Mouse (Mus musculus) limb, embryonic 12.5 days (tissue): ENCODE results near the gene Uvrag. TPM values are rescaled to one million over a fixed set of nuclear protein-coding genes. Genes with fewer than 3 reads are reported as not detected.

Experiments used
- ATAC-seq: fragments of 200-750 bp; cut with Nextera tagmentation; 2 replicates; pipeline ENCODE4 v1.8.0; 2017; ENCODE audit warnings: low read depth, moderate TSS enrichment; ENCODE audit not compliant: insufficient number of reproducible peaks, insufficient read depth, low FRiP score, low TSS enrichment
- H3K27ac ChIP-seq: fragments of 300-500 bp; sonication (generic); 2 replicates; pipeline ENCODE4 v1.5.1; 2016; ENCODE audit warnings: mild to moderate bottlenecking, moderate library complexity
- H3K27me3 ChIP-seq: fragments of 300-500 bp; sonication (generic); 2 replicates; pipeline ENCODE4 v1.6.1; 2016; ENCODE audit warnings: mild to moderate bottlenecking, moderate library complexity
- H3K36me3 ChIP-seq: fragments of 300-500 bp; sonication (generic); 2 replicates; pipeline ENCODE4 v1.6.1; 2016; ENCODE audit warnings: mild to moderate bottlenecking, moderate library complexity
- H3K4me1 ChIP-seq: fragments of 300-500 bp; sonication (generic); replicated peaks from 2 replicates; pipeline ENCODE4 v1.6.1; 2016
- H3K4me2 ChIP-seq: fragments of 300-500 bp; sonication (generic); 2 replicates; pipeline ENCODE4 v1.6.1; 2016; ENCODE audit warnings: mild to moderate bottlenecking, moderate library complexity
- H3K4me3 ChIP-seq: fragments of 300-500 bp; sonication (generic); replicated peaks from 2 replicates; pipeline ENCODE4 v1.5.1; 2016; ENCODE audit warnings: mild to moderate bottlenecking
- H3K9ac ChIP-seq: fragments of 300-500 bp; sonication (generic); replicated peaks from 2 replicates; pipeline ENCODE4 v1.6.1; 2016; ENCODE audit warnings: mild to moderate bottlenecking, moderate library complexity
- H3K9me3 ChIP-seq: fragments of 300-500 bp; sonication (generic); 2 replicates; pipeline ENCODE4 v1.6.1; 2016; ENCODE audit warnings: mild to moderate bottlenecking, moderate library complexity
- WGBS: fragments of 180-500 bp; shearing (Covaris S2); methylation state at CpG from one replicate; pipeline ENCODE4 v1.1.7; 2016; 5-methylcytosine and 5-hydroxymethylcytosine counted together
- polyA plus RNA-seq: library from polyadenylated mRNA; unstranded; fragments of >200 nt; fragmentation: Nextera tagmentation; extraction: Ambion mirVana; gene quantifications from 2 replicates; pipeline ENCODE4 v1.2.1, GENCODE M21; 2016

Uvrag gene
- polyA plus RNA-seq, 1 experiment from 2014 or later: 17.4 TPM

DNA sequence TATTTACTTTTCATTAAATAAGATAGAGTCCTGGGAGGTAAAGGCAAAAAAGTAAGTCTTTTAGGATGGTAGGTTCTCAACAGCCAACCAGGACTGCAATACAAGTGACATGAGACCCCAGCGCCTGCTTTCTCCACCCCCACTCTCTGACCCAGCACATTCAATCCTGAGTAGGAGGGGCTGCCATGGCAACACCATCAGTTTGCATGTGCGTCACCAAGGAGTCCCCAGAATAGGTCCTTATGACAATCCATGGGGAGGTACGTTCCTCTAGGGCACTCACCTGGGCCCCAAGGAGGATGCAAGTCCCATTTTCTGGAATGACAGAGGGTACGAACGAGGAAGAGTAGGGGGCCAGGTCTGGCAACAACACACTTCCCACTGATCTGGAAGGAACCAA, 36.4 kb upstream of the Uvrag start:
- no peak overlapping the region for H3K27ac ChIP-seq
- H3K4me2 ChIP-seq: no peak overlapping the region
- ATAC-seq: no peak
- no peak overlapping the region for H3K9ac ChIP-seq
- H3K27me3 ChIP-seq: peaks cover 9% of the 10 kb centered on the region; the same call in 1 of the 2 replicates
- no peak overlapping the region for H3K4me3 ChIP-seq
- H3K9me3 ChIP-seq: no peaks in the 10 kb centered on the region
- no peaks in the 10 kb centered on the region for H3K36me3 ChIP-seq
- 80% methylated on average over 5 of the region's 5 CpGs for WGBS
- H3K4me1 ChIP-seq: peaks cover 8% of the 10 kb centered on the region

DNA sequence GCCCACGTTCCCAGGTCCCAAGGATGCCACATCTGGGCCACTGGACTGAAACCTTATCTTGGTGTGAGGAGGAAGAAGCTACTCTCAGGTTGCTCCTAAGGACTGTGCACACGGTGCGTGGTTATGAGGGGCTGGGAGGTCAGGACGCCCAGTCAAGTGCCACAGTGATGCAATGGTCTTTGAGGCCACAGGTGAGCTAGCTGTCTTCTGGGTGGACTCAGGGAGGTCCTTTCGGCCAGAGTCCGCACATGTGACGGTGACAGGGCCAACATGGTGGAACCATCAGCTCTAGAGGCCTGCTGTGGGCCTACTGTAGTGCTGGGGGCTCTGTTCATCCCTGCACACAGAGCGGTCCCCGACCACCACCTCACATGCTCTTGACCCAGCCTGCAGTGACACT, 34.7 kb upstream of the Uvrag start:
- no peaks in the 10 kb centered on the region for H3K9me3 ChIP-seq
- H3K36me3 ChIP-seq: no peaks in the 10 kb centered on the region
- no peak overlapping the region for H3K9ac ChIP-seq
- ATAC-seq: no peak
- no peaks in the 10 kb centered on the region for H3K4me1 ChIP-seq
- H3K4me2 ChIP-seq: no peak overlapping the region
- 87% methylated on average over 9 of the region's 9 CpGs for WGBS
- no peak overlapping the region for H3K4me3 ChIP-seq
- no peak overlapping the region for H3K27ac ChIP-seq
- no peaks in the 10 kb centered on the region; the same call in 1 of the 2 replicates for H3K27me3 ChIP-seq

DNA sequence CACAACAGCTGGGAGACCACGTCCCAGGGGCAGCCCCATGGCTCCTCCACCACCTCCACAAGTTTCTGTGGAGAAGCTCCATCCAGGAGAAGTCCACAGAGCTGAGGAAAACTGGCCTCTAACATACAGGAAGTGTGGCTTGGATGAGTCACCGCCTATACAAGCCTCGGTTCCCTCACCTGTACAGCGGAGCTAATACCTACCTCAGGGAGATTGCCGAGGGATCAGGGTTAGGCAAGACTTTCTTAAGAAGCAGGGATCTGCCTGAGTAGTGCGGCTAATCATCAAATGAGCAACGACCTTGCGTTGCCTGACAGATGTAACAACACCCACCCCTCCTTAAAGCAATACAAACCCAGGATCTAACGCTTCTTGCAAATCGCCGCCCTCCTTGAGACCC, 34.2 kb upstream of the Uvrag start:
- Histone ChIP-seq H3K9me3 (no peaks in the 10 kb centered on the region), H3K36me3 (no peaks in the 10 kb centered on the region), H3K27me3 (no peaks in the 10 kb centered on the region), H3K4me2 (no peak overlapping the region), H3K4me3 (no peak overlapping the region), H3K4me1 (no peaks in the 10 kb centered on the region), H3K27ac (no peak overlapping the region), H3K9ac (no peak overlapping the region)
- WGBS: 72% methylated on average over 11 of the region's 11 CpGs
- ATAC-seq: no peak

DNA sequence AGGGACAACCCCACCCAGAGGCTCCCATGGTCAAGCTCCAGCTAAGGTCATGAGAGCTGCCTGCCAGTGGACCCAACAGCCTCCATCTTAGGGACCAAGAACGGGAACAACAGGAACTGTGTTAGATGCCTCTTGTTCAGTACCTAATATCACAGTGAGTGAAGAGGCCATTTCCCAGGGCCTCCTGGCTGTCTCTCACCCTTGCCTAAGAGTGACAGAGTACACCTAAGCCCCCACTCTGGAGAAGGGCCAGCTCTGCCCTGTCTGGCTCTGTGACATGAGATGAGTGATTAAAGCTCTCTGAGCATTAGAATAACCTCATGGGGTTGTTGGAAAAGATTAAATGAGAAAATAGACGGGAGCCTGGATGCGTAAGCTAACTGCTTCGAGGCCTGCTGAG, 33.1 kb upstream of the Uvrag start:
- Histone ChIP-seq H3K27me3 (no peaks in the 10 kb centered on the region), H3K27ac (no peak overlapping the region), H3K4me2 (no peak overlapping the region), H3K9ac (no peak overlapping the region), H3K4me3 (no peak overlapping the region), H3K9me3 (no peaks in the 10 kb centered on the region), H3K36me3 (no peaks in the 10 kb centered on the region), H3K4me1 (no peaks in the 10 kb centered on the region)
- 87% methylated on average over 4 of the region's 4 CpGs for WGBS
- no peak for ATAC-seq

DNA sequence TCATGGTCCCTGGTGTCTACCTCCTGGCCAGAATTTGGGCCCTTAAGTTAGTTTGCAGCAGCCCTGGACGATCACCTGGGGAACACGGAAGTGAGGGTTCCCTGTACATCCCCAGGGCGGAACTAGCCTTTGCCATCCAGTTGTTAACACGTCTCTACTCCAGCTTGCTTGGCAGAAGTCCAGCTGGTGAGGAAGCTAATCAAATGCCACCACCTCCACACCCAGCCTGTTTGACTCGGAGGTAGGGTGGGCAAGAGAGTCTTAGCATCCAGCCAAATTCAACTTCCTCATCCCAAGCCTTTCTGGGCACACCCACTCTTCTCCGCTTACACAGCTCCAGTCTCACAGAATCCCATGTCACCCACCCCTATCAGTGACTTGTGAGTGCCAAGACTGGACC, 32.0 kb upstream of the Uvrag start:
- 79% methylated on average over 6 of the region's 6 CpGs for WGBS
- H3K4me1 ChIP-seq: 0 out of 2 replicates have a peak, but pooled peaks cover 3% of the 10 kb centered on the region
- no peak overlapping the region for H3K27ac ChIP-seq
- H3K36me3 ChIP-seq: no peaks in the 10 kb centered on the region
- H3K9ac ChIP-seq: no peak overlapping the region
- H3K27me3 ChIP-seq: no peaks in the 10 kb centered on the region
- no peak for ATAC-seq
- H3K4me2 ChIP-seq: no peak overlapping the region
- no peaks in the 10 kb centered on the region for H3K9me3 ChIP-seq
- no peak overlapping the region for H3K4me3 ChIP-seq

DNA sequence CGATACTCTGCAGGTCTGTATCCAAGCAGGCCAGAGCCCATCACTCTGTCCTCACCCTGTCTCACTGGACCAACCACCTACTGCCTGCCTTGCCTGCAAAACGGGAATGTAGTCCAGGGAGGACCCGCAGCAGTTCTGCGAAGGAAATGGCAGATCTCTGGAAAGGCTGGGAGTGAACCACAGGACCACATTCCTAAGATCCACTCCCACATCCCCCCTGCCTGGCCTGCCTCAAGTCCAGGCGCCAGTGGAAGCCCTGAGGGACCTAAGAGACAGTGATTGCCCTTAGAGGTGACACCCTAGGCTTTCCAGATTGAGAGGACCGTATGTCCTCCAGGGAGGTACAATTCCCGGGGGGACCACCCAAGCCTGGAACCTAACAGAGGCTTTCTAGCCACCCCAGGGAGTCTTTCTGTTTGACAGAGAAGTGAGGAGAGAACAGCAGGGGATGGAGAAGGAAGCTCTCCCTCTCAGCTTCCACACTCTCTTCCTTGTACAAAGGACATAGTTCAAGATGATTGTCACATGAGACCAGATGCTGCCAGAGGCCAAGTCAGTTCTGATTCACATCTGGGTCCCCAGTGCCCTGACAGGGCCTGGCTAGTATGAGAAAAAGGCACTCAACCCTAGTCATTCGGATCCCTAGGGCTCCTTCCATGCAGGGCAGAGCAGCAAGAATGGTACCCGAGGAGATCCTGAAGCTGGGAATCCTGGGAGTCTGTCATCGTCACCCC, 31.0 kb upstream of the Uvrag start:
- Histone ChIP-seq H3K27me3 (no peaks in the 10 kb centered on the region), H3K36me3 (no peaks in the 10 kb centered on the region), H3K27ac (no peak overlapping the region), H3K4me1 (0 out of 2 replicates have a peak, but pooled peaks cover 4% of the 10 kb centered on the region), H3K4me2 (no peak overlapping the region), H3K4me3 (no peak overlapping the region), H3K9me3 (no peaks in the 10 kb centered on the region), H3K9ac (no peak overlapping the region)
- ATAC-seq: no peak
- 62% methylated on average over 10 of the region's 10 CpGs for WGBS

DNA sequence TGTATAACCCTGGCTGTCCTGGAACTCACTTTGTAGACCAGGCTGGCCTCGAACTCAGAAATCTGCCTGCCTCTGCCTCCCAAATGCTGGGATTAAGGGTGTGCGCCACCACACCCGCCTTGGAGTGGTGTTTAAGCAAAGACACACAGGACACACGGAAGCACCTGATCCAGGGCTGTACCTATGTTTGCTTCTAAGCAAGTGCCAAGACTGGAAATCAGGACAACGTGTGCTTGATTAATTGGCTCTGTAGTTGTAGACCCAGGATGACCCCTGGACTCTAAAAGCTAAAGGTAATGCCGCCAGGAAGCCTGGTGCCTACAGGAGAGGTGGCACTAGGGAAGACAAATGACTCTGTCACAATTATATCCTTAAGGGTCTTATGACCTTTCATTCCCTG, 29.6 kb upstream of the Uvrag start:
- no peaks in the 10 kb centered on the region for H3K9me3 ChIP-seq
- H3K27me3 ChIP-seq: no peaks in the 10 kb centered on the region
- 86% methylated on average over 6 of the region's 6 CpGs for WGBS
- ATAC-seq: no peak
- no peak overlapping the region for H3K9ac ChIP-seq
- H3K36me3 ChIP-seq: no peaks in the 10 kb centered on the region
- H3K4me3 ChIP-seq: no peak overlapping the region
- H3K27ac ChIP-seq: no peak overlapping the region
- 0 out of 2 replicates have a peak, but pooled peaks cover 4% of the 10 kb centered on the region for H3K4me1 ChIP-seq
- H3K4me2 ChIP-seq: no peak overlapping the region

DNA sequence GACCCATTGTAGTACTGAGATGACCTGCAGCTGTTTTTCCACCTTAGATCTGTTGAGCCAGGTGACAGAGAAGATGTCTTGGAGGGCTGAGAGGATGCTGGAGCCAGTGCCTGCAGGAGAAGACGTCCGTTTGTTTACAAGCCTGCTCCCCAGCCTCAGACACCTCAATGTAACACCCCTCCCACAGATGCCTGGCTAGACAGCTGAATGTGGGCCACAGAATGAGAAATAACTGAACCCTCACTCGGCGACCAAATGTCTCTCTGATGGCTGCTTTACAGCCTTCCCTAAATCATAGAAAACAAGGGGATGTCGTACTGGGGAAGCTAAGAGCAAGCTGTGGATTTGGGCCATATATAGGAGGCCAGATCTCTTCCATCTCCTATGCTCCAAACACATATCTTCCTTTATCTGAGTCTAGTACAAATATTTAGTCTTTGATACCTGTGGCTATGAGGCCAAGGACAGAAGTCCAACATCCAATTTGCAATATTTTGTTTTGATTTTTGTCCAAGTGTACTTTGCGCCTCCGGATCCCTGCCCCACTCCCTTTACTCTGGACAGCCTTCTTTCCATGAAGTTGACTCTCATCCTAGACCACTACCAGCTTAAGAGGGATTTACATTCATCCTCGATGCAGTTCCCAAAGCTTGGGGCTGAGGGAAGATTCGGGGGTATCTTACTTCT, 28.9 kb upstream of the Uvrag start:
- ATAC-seq: no peak
- H3K27ac ChIP-seq: no peak overlapping the region
- H3K4me3 ChIP-seq: no peak overlapping the region
- WGBS: 68% methylated on average over 9 of the region's 9 CpGs
- H3K9ac ChIP-seq: no peak overlapping the region
- H3K9me3 ChIP-seq: no peaks in the 10 kb centered on the region
- H3K27me3 ChIP-seq: no peaks in the 10 kb centered on the region
- 0 out of 2 replicates have a peak, but pooled peaks cover 4% of the 10 kb centered on the region for H3K4me1 ChIP-seq
- H3K36me3 ChIP-seq: no peaks in the 10 kb centered on the region
- no peak overlapping the region for H3K4me2 ChIP-seq

DNA sequence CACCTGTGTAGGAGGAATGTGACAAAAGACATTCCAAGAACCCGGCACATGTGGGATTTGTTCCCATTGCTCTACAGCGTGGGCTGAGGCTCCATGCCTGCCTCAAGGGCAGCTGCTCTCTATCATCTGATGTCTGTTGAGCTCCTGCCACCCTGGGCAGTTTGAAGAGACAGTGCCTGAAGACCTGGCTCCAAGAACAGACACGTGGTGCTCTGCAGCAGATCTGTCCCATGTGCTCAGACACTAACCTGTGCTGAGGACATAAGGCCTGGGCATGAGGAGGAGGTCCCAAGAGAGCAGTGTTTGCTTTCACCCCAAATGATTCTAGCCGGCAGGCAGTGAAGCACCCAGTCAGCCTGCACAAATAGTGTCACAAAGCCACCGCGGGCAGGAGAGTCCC, 27.8 kb upstream of the Uvrag start:
- no peaks in the 10 kb centered on the region for H3K36me3 ChIP-seq
- ATAC-seq: no peak
- 80% methylated on average over 6 of the region's 6 CpGs for WGBS
- no peak overlapping the region for H3K27ac ChIP-seq
- no peak overlapping the region for H3K4me3 ChIP-seq
- 0 out of 2 replicates have a peak, but pooled peaks cover 4% of the 10 kb centered on the region for H3K4me1 ChIP-seq
- H3K9ac ChIP-seq: no peak overlapping the region
- H3K9me3 ChIP-seq: no peaks in the 10 kb centered on the region
- no peak overlapping the region for H3K4me2 ChIP-seq
- H3K27me3 ChIP-seq: no peaks in the 10 kb centered on the region

DNA sequence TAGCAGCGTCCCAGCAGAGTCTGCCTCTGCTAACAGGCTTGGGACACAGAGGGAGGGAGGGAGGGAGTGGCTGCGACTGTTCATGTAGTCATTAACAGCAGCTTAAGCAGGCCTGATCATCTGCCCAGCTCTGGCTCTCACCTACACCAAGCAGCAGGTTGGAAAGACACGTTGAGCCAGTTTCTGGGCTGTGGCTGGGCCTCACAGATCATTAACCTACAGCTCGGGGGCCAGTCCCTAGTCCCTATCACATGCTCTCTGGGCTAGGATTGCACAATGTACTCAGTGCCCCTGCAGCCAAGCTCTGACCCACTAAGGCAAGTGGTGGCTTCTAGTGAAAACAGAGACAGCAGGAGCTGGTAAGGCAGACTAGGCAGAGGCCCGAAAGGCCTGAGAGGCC, 27.0 kb upstream of the Uvrag start:
- H3K27ac ChIP-seq: no peak overlapping the region
- H3K9me3 ChIP-seq: no peaks in the 10 kb centered on the region
- H3K4me2 ChIP-seq: no peak overlapping the region
- no peaks in the 10 kb centered on the region for H3K27me3 ChIP-seq
- no peak overlapping the region for H3K4me3 ChIP-seq
- no peak for ATAC-seq
- no peaks in the 10 kb centered on the region for H3K36me3 ChIP-seq
- no peak overlapping the region for H3K9ac ChIP-seq
- H3K4me1 ChIP-seq: 0 out of 2 replicates have a peak, but pooled peaks cover 4% of the 10 kb centered on the region
- 41% methylated on average over 5 of the region's 5 CpGs for WGBS

DNA sequence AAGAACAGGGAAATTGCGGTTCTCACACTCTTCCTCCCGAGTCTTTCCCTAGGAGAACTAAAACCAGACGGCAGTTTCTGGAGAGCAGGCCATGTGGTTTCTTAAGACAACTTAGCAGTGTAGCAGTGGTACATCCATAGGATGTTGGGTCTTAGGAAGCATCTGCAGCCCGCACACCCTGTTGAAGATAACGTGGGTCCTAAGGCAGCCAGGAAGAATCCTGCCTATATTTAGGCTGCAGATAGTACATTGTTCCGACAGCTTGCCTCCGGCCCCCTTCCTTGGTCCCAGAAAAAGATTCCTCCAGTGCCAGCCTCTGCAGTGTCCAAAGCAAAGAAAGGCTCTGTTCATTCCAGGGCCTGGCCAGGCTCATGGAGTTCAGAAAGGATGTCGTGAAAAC, 25.2 kb upstream of the Uvrag start:
- no peak overlapping the region for H3K9ac ChIP-seq
- no peak overlapping the region for H3K4me3 ChIP-seq
- H3K4me1 ChIP-seq: 0 out of 2 replicates have a peak, but pooled peaks cover 4% of the 10 kb centered on the region
- H3K27me3 ChIP-seq: no peaks in the 10 kb centered on the region
- H3K36me3 ChIP-seq: no peaks in the 10 kb centered on the region
- H3K27ac ChIP-seq: no peak overlapping the region
- H3K4me2 ChIP-seq: no peak overlapping the region
- WGBS: 73% methylated on average over 8 of the region's 8 CpGs
- H3K9me3 ChIP-seq: no peaks in the 10 kb centered on the region
- ATAC-seq: no peak
